Mouse (Mus musculus) midbrain, embryonic 16.5 days (tissue): ENCODE measurements around the gene Hoxa13. TPM values are rescaled to one million over a fixed set of nuclear protein-coding genes. Genes with fewer than 3 reads are reported as not detected.

Experiments used
- ATAC-seq: fragments of 200-750 bp; cut with Nextera tagmentation; 2 replicates; pipeline ENCODE4 v1.8.0; 2017; ENCODE audit warnings: moderate TSS enrichment
- H3K27ac ChIP-seq: fragments of 300-500 bp; sonication (generic); 2 replicates; pipeline ENCODE4 v1.5.1; 2014; ENCODE audit warnings: mild to moderate bottlenecking, low read length, mixed read lengths
- H3K27me3 ChIP-seq: fragments of 300-500 bp; sonication (generic); 2 replicates; pipeline ENCODE4 v1.6.1; 2014; ENCODE audit warnings: low read depth, low read length, mixed read lengths; ENCODE audit not compliant: control insufficient read depth, insufficient read depth
- H3K36me3 ChIP-seq: fragments of 300-500 bp; sonication (generic); 2 replicates; pipeline ENCODE4 v1.6.1; 2014; ENCODE audit warnings: mild to moderate bottlenecking, low read length, moderate library complexity, mixed read lengths; ENCODE audit not compliant: control insufficient read depth, insufficient read depth
- H3K4me1 ChIP-seq: fragments of 300-500 bp; sonication (generic); 2 replicates; pipeline ENCODE4 v1.6.1; 2014; ENCODE audit warnings: mild to moderate bottlenecking, low read length, mixed read lengths; ENCODE audit not compliant: control insufficient read depth, insufficient read depth
- H3K4me2 ChIP-seq: fragments of 300-500 bp; sonication (generic); 2 replicates; pipeline ENCODE4 v1.6.1; 2014; ENCODE audit warnings: mild to moderate bottlenecking, low read length, mixed read lengths
- H3K4me3 ChIP-seq: fragments of 300-500 bp; sonication (generic); 2 replicates; pipeline ENCODE4 v1.5.1; 2014; ENCODE audit warnings: low read depth, mild to moderate bottlenecking, low read length, moderate library complexity, mixed read lengths
- H3K9ac ChIP-seq: fragments of 300-500 bp; sonication (generic); 2 replicates; pipeline ENCODE4 v1.6.1; 2014; ENCODE audit warnings: low read depth, low read length, mixed read lengths
- H3K9me3 ChIP-seq: fragments of 300-500 bp; sonication (generic); replicated peaks from 2 replicates; pipeline ENCODE4 v1.6.1; 2014; ENCODE audit warnings: mild to moderate bottlenecking, low read length, mixed read lengths; ENCODE audit not compliant: control insufficient read depth, poor library complexity, severe bottlenecking
- WGBS: fragments of 180-500 bp; shearing (Covaris S2); extraction: QIAGEN DNeasy Blood & Tissue Kit; methylation state at CpG from one replicate; pipeline ENCODE4 v1.1.7; 2014; 5-methylcytosine and 5-hydroxymethylcytosine counted together
- polyA plus RNA-seq: library from polyadenylated mRNA; unstranded; fragments of >200 nt; fragmentation: Nextera tagmentation; extraction: Ambion mirVana; gene quantifications from 2 replicates; pipeline ENCODE4 v1.2.1, GENCODE M21; 2015

The Hoxa13 gene
- polyA plus RNA-seq, 1 experiment from 2014 or later = not detected

GRCm38 (mm10) chr6:52273656-52274280 is 13.1 kb upstream of the Hoxa13 start:
- H3K9ac ChIP-seq = no peak overlapping the region
- H3K36me3 ChIP-seq = no peaks in the 10 kb centered on the region
- ATAC-seq = no peak
- H3K4me2 ChIP-seq = no peak overlapping the region
- H3K4me1 ChIP-seq = no peaks in the 10 kb centered on the region
- H3K9me3 ChIP-seq = no peaks in the 10 kb centered on the region
- H3K27ac ChIP-seq = no peak overlapping the region
- no peak overlapping the region for H3K4me3 ChIP-seq
- peaks cover 78% of the 10 kb centered on the region for H3K27me3 ChIP-seq
- 1% methylated on average over 22 of the region's 22 CpGs for WGBS

- ATAC-seq = no peak
- no peak overlapping the region for H3K4me3 ChIP-seq
- no peaks in the 10 kb centered on the region for H3K36me3 ChIP-seq
- H3K9ac ChIP-seq = no peak overlapping the region
- H3K9me3 ChIP-seq = no peaks in the 10 kb centered on the region
- H3K4me1 ChIP-seq = no peaks in the 10 kb centered on the region
- H3K4me2 ChIP-seq = no peak overlapping the region
- H3K27me3 ChIP-seq = peaks cover 83% of the 10 kb centered on the region
- 3% methylated on average over 22 of the region's 22 CpGs for WGBS
- H3K27ac ChIP-seq = no peak overlapping the region
Measured at GRCm38 (mm10) chr6:52272766-52273655, 12.3 kb upstream of the Hoxa13 start.

DNA sequence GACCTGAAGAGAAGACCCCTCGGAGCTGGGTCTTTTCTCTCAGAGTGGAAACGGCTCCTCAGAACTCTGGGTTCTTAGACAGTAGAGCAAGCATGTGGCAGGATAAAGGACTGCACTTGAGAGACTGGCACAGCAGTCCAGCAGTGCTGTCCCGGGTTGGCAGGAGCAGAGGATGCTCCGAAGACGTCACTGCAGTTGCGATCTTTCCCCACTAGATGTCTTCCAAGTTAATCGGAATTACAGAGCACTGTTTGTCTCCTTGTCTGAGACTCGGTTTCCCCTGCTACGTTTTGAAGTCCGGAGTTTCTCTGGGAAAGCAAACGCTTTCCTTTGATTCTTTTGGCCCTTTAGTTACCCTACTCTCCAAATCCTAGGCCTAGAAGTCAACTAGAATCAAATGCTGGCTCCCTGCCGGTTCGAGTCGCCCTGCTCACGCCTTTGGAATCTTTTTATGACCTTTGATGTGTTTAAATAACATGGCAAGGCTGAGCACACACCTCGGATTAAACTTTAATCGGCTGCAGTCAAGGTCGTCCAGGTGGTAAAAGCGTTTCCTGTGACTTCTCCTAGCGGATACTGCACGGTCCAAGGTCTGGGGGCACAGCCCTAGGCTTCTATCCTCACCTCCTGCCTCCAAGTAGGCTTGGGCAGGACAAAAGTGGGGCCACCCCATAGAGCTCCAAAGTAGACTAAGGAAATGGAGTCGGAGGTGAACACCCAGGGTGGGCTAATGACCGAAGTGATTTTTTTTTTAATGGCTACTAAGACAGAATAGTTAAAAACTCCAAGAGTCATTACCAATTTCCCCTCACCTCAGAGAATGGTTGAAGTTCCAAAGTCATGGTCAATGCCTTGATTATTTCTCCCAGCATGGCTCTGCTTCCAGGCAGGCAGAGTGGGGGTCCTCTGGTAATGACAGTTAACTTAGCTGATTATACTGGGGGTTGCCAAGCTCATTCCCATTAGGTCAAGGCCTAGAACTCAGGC is 10.1 kb upstream of the Hoxa13 start:
- H3K27me3 ChIP-seq = peaks cover 81% of the 10 kb centered on the region
- H3K9me3 ChIP-seq = no peaks in the 10 kb centered on the region
- H3K9ac ChIP-seq = no peak overlapping the region
- H3K4me1 ChIP-seq = no peaks in the 10 kb centered on the region
- no peak overlapping the region for H3K4me2 ChIP-seq
- no peak overlapping the region for H3K4me3 ChIP-seq
- ATAC-seq = no peak
- no peaks in the 10 kb centered on the region for H3K36me3 ChIP-seq
- no peak overlapping the region for H3K27ac ChIP-seq
- 5% methylated on average over 23 of the region's 23 CpGs for WGBS

- H3K27ac ChIP-seq = no peak overlapping the region
- no peaks in the 10 kb centered on the region for H3K36me3 ChIP-seq
- H3K9me3 ChIP-seq = no peaks in the 10 kb centered on the region
- no peak overlapping the region for H3K4me2 ChIP-seq
- H3K4me3 ChIP-seq = no peak overlapping the region
- H3K4me1 ChIP-seq = no peaks in the 10 kb centered on the region
- 7% methylated on average over 3 of the region's 3 CpGs for WGBS
- no peak overlapping the region for H3K9ac ChIP-seq
- ATAC-seq = no peak
- peaks cover 89% of the 10 kb centered on the region for H3K27me3 ChIP-seq
Measured at GRCm38 (mm10) chr6:52268756-52269155, 8.1 kb upstream of the Hoxa13 start.

GRCm38 (mm10) chr6:52268341-52268740 is 7.7 kb upstream of the Hoxa13 start:
- H3K9ac ChIP-seq = no peak overlapping the region
- no peaks in the 10 kb centered on the region for H3K9me3 ChIP-seq
- 2% methylated on average over 7 of the region's 7 CpGs for WGBS
- no peaks in the 10 kb centered on the region for H3K4me1 ChIP-seq
- peaks cover 89% of the 10 kb centered on the region for H3K27me3 ChIP-seq
- H3K4me3 ChIP-seq = no peak overlapping the region
- H3K4me2 ChIP-seq = no peak overlapping the region
- H3K36me3 ChIP-seq = no peaks in the 10 kb centered on the region
- no peak overlapping the region for H3K27ac ChIP-seq
- ATAC-seq = no peak

DNA sequence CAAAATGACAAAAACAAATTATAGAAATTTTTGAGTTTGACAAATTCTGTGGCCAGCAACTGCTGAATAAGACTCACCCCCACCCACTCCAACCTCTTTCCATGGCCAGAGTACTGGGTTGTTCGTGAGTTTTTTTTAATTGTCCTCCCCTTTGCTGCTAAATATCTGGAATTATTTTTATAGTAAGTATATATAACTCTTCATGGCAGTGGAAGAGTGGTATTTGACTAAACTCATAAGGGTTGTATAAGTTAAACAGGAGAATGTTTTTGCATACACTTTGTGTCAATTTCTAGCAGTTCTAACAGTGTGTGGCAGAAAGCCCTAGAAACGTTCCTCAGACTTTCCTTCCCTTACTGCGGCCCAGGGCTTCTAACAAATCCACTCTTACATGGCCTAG is 7.0 kb upstream of the Hoxa13 start:
- Histone ChIP-seq H3K9ac (no peak overlapping the region), H3K9me3 (no peaks in the 10 kb centered on the region)
- ATAC-seq = no peak

GRCm38 (mm10) chr6:52267221-52267620 is 6.5 kb upstream of the Hoxa13 start:
- no peak overlapping the region for H3K9ac ChIP-seq
- WGBS = 21% methylated on average over 5 of the region's 5 CpGs
- H3K4me1 ChIP-seq = no peaks in the 10 kb centered on the region
- no peaks in the 10 kb centered on the region for H3K9me3 ChIP-seq
- no peaks in the 10 kb centered on the region for H3K36me3 ChIP-seq
- no peak overlapping the region for H3K4me3 ChIP-seq
- H3K27ac ChIP-seq = no peak overlapping the region
- ATAC-seq = no peak
- H3K27me3 ChIP-seq = peaks cover 89% of the 10 kb centered on the region
- no peak overlapping the region for H3K4me2 ChIP-seq

More for the DNA sequence above, 7.0 kb upstream of the Hoxa13 start:
- 3% methylated on average over 3 of the region's 3 CpGs for WGBS
- no peak overlapping the region for H3K27ac ChIP-seq
- no peak overlapping the region for H3K4me3 ChIP-seq
- no peaks in the 10 kb centered on the region for H3K4me1 ChIP-seq
- H3K27me3 ChIP-seq = peaks cover 91% of the 10 kb centered on the region
- H3K4me2 ChIP-seq = no peak overlapping the region
- H3K36me3 ChIP-seq = no peaks in the 10 kb centered on the region

- no peak overlapping the region for H3K4me3 ChIP-seq
- peaks cover 90% of the 10 kb centered on the region for H3K27me3 ChIP-seq
- ATAC-seq = no peak
- no peak overlapping the region for H3K4me2 ChIP-seq
- no peaks in the 10 kb centered on the region for H3K4me1 ChIP-seq
- H3K9me3 ChIP-seq = no peaks in the 10 kb centered on the region
- under 1% methylated on average over 9 of the region's 9 CpGs for WGBS
- H3K9ac ChIP-seq = no peak overlapping the region
- H3K36me3 ChIP-seq = no peaks in the 10 kb centered on the region
- H3K27ac ChIP-seq = no peak overlapping the region
Measured at GRCm38 (mm10) chr6:52266666-52266985, 5.9 kb upstream of the Hoxa13 start.
